Mouse (Mus musculus): ENCODE results near the gene Sorcs1. TPM values are rescaled to one million over a fixed set of nuclear protein-coding genes. Genes with fewer than 3 reads are reported as not detected.

Sorcs1 gene
- polyA plus RNA-seq, 1 experiment from 2014 or later = 1.1 TPM

DNA sequence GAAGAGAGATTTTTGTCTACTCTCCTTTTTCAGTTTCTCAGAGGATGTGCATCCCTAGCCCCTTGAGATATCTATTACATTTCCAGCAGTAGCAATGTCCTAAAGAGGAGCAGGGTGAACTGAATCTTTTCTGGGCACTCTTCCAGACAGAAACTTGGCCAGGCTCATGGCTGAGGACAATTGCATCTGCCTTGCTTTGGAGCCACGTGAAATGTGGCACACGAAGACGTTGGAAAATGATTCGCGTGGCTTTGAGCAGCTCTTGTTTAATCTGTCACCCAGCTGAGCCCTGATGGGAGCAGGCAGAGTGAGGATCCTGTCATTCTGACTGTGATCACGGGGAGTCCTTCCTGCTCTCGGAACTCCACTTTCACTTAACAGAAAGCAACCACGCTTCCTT lies 536.6 kb downstream of the Sorcs1 start:
- H3K27me3 ChIP-seq = no peaks in the 10 kb centered on the region
- WGBS = 75% methylated on average over 8 of the region's 8 CpGs

GRCm38 (mm10) chr19:50134656-50135055 lies 543.8 kb downstream of the Sorcs1 start:
- Histone ChIP-seq H3K9ac (replicated peaks) (no peak overlapping the region), H3K4me1 (replicated peaks) (no peaks in the 10 kb centered on the region)
- WGBS = 78% methylated on average over 1 of the region's 1 CpGs

More for the DNA sequence above, 536.6 kb downstream of the Sorcs1 start:
- ATAC-seq (ENCODE audit: insufficient number of reproducible peaks, insufficient read depth, low FRiP score, low TSS enrichment, low read depth) = no peak
- Histone ChIP-seq H3K9ac (replicated peaks) (no peak overlapping the region), H3K36me3 (no peaks in the 10 kb centered on the region), H3K4me2 (no peak overlapping the region), H3K27ac (no peak overlapping the region), H3K9me3 (no peaks in the 10 kb centered on the region), H3K4me1 (replicated peaks) (no peaks in the 10 kb centered on the region), H3K4me3 (replicated peaks) (no peak overlapping the region)

GRCm38 (mm10) chr19:50105842-50106585 lies 572.4 kb downstream of the Sorcs1 start:
- no peaks in the 10 kb centered on the region for H3K9me3 ChIP-seq
- H3K4me1 ChIP-seq (replicated peaks) = no peaks in the 10 kb centered on the region
- no peaks in the 10 kb centered on the region for H3K27me3 ChIP-seq
- H3K4me2 ChIP-seq = no peak overlapping the region
- no peak overlapping the region for H3K9ac ChIP-seq (replicated peaks)
- no peaks in the 10 kb centered on the region for H3K36me3 ChIP-seq
- H3K27ac ChIP-seq = no peak overlapping the region
- ATAC-seq (ENCODE audit: insufficient number of reproducible peaks, insufficient read depth, low FRiP score, low TSS enrichment, low read depth) = no peak
- H3K4me3 ChIP-seq (replicated peaks) = no peak overlapping the region
- WGBS = 67% methylated on average over 4 of the region's 4 CpGs

More at GRCm38 (mm10) chr19:50134656-50135055, 543.8 kb downstream of the Sorcs1 start:
- Histone ChIP-seq H3K4me3 (replicated peaks) (no peak overlapping the region), H3K4me2 (no peak overlapping the region), H3K27me3 (no peaks in the 10 kb centered on the region), H3K27ac (no peak overlapping the region), H3K9me3 (no peaks in the 10 kb centered on the region), H3K36me3 (no peaks in the 10 kb centered on the region)
- ATAC-seq (ENCODE audit: insufficient number of reproducible peaks, insufficient read depth, low FRiP score, low TSS enrichment, low read depth) = no peak

Small RNA genes lying within 50 kb of the gene (microRNA-seq; reads per million reads assigned to microRNA genes)
- gene Gm27749 = not detected
